17 mouse cellular contexts compared by ENCODE assay signal in the genomic region with DNA sequence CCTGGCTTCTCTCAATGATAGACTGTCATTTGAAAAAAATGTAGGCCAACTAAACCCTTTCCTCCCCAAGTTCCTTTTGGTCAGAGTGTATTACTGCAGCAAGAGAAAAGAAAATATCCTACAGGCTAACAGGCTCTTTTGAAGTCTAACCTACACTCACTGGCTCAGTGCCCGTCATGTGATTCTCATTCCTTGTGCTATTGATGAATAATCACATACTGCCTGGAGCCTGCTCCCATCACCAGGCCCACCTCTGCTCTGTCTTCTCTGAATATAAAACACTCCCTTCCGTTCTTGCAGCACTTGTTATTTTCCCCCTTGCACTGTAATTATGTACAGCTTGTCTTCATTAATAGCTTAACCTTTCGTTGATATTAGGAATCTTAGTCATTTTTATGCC.
"Had no signal": no experiment of that assay in that cellular context is flagged by ENCODE, and none has a peak within 500 bp of the region (broad histone marks: within the 10 kb centered on the region; RNA-seq: fewer than 3 reads in every experiment).

No protein-coding gene starts in this region.

- H3K9ac ChIP-seq: limb, embryonic 13.5 days; liver, embryonic 13.5 days; lung, embryonic 14.5 days; neural tube, embryonic 13.5 days had no signal

- H3K27ac ChIP-seq: kidney, postnatal 0 days; layer of hippocampus, adult 2 months; left cerebral cortex, adult 2 months; limb, embryonic 13.5 days; liver, embryonic 13.5 days; macrophage; neural tube, embryonic 13.5 days had no signal

- H3K4me1 ChIP-seq: limb, embryonic 13.5 days; liver, embryonic 13.5 days; neural tube, embryonic 13.5 days had no signal

- DNase-seq: kidney, adult 2 months; kidney, postnatal 25 days; layer of hippocampus, adult 9-11 months; left cerebral cortex, postnatal 4 days; liver, embryonic 13.5 days; lung, embryonic 14.5 days; thymus, adult 18-20 months; thymus, postnatal 36 days had no signal

- H3K4me3 ChIP-seq: layer of hippocampus, adult 2 months; left cerebral cortex, adult 2 months; limb, embryonic 13.5 days; liver, embryonic 13.5 days; myocyte; neural tube, embryonic 13.5 days had no signal

- H3K9me3 ChIP-seq: limb, embryonic 13.5 days; neural tube, embryonic 13.5 days had no signal

- ATAC-seq: intestine, postnatal 0 days; lung, postnatal 0 days had no signal

- H3K36me3 ChIP-seq: limb, embryonic 13.5 days; liver, embryonic 13.5 days; neural tube, embryonic 13.5 days had no signal

- H3K27me3 ChIP-seq: limb, embryonic 13.5 days; liver, embryonic 13.5 days; neural tube, embryonic 13.5 days had no signal

- H3K4me2 ChIP-seq: limb, embryonic 13.5 days; liver, embryonic 13.5 days; lung, embryonic 14.5 days; neural tube, embryonic 13.5 days had no signal
